Mouse (Mus musculus) CD4-positive, CD25-positive, alpha-beta regulatory T cell, adult 4 months (primary cell): Measurements from ENCODE around the gene Hspa12b. TPM values are rescaled to one million over a fixed set of nuclear protein-coding genes. Genes with fewer than 3 reads are reported as not detected.
"Not testable (repeated sequence)": the region's sequence is repeated elsewhere in the genome, so short reads cannot be mapped to it uniquely, and the experiment has no call there.

ENCODE experiments used
- ATAC-seq: one replicate; pipeline ENCODE4 v1.8.0; 2017
- polyA plus RNA-seq, 2 experiments: library from polyadenylated mRNA; unstranded; fragments of 100-300 nt; shearing (Covaris generic); gene quantifications; one replicate each; pipeline ENCODE4 v1.2.1; 2017

Gene Hspa12b
- not detected for polyA plus RNA-seq

GRCm38 (mm10) chr2:131127161-131127730, at the start of gene Hspa12b:
Gene Hspa12b (plus strand): TSS chr2:131127280.
- no peak for ATAC-seq

- no peak for ATAC-seq
Measured at GRCm38 (mm10) chr2:131080507-131080906, 46.6 kb upstream of the Hspa12b start.

- ATAC-seq = no peak
Measured at GRCm38 (mm10) chr2:131084206-131084605, 42.9 kb upstream of the Hspa12b start.

- no peak for ATAC-seq
Measured at GRCm38 (mm10) chr2:131086667-131087390, 40.3 kb upstream of the Hspa12b start, which contains the start of gene Siglec1. Gene Siglec1 (minus strand): TSS chr2:131086765.

GRCm38 (mm10) chr2:131088581-131088980, 38.5 kb upstream of the Hspa12b start:
- ATAC-seq = no peak

GRCm38 (mm10) chr2:131089634-131090033, 37.4 kb upstream of the Hspa12b start:
- no peak for ATAC-seq

GRCm38 (mm10) chr2:131090852-131091251, 36.2 kb upstream of the Hspa12b start:
- no peak for ATAC-seq

GRCm38 (mm10) chr2:131093577-131093976, 33.5 kb upstream of the Hspa12b start:
- ATAC-seq = no peak

GRCm38 (mm10) chr2:131094823-131095222, 32.3 kb upstream of the Hspa12b start:
- ATAC-seq = peak; percentile 88

- ATAC-seq = peak; percentile 51
Measured at GRCm38 (mm10) chr2:131096101-131096795, 30.8 kb upstream of the Hspa12b start.

GRCm38 (mm10) chr2:131097087-131097486, 30.0 kb upstream of the Hspa12b start:
- ATAC-seq = no peak

GRCm38 (mm10) chr2:131101530-131101929, 25.6 kb upstream of the Hspa12b start:
- no peak for ATAC-seq

- ATAC-seq = no peak
Measured at GRCm38 (mm10) chr2:131104021-131104420, 23.1 kb upstream of the Hspa12b start.

- ATAC-seq = not testable (repeated sequence)
Measured at GRCm38 (mm10) chr2:131105061-131105460, 22.0 kb upstream of the Hspa12b start.

GRCm38 (mm10) chr2:131105989-131106388, 21.1 kb upstream of the Hspa12b start:
- no peak for ATAC-seq

- no peak for ATAC-seq
Measured at GRCm38 (mm10) chr2:131118968-131119574, 8.0 kb upstream of the Hspa12b start.

- ATAC-seq = no peak
Measured at GRCm38 (mm10) chr2:131124166-131124565, 2.9 kb upstream of the Hspa12b start.

- no peak for ATAC-seq
Measured at GRCm38 (mm10) chr2:131125157-131125963, 1.7 kb upstream of the Hspa12b start.

- no peak for ATAC-seq
Measured at GRCm38 (mm10) chr2:131125964-131126815, 890 bp upstream of the Hspa12b start.

- ATAC-seq = no peak
Measured at GRCm38 (mm10) chr2:131128211-131128610, 1.1 kb downstream of the Hspa12b start.

- ATAC-seq = no peak
Measured at GRCm38 (mm10) chr2:131128636-131129157, 1.6 kb downstream of the Hspa12b start.
